Mouse (Mus musculus) spleen, adult 2 months (tissue): ENCODE data around the gene Gipc1.

Source experiments
- CTCF ChIP-seq: fragments of 200-500 bp; IDR thresholded peaks from 2 replicates; pipeline ENCODE4 v1.5.1; 2011; ENCODE audit warnings: mild to moderate bottlenecking, inconsistent platforms; ENCODE audit not compliant: insufficient read depth, insufficient read length, insufficient replicate concordance; ENCODE audit errors: extremely low read depth
- POLR2A ChIP-seq: fragments of 200-500 bp; IDR thresholded peaks from 2 replicates; pipeline ENCODE4 v1.6.1; 2011; ENCODE audit warnings: low read depth, low read length, inconsistent platforms

GRCm38 (mm10) chr8:83609547-83610180 is 42.8 kb upstream of the Gipc1 start:
- TF ChIP-seq POLR2A, result no peak
- no peak for TF ChIP-seq CTCF
